Mouse (Mus musculus): ENCODE data around the gene Gnb1l. TPM values are rescaled to one million over a fixed set of nuclear protein-coding genes. Genes with fewer than 3 reads are reported as not detected.
A peak's percentile ranks its signal among the peaks of the same experiment; 100 is the strongest.

Gene Gnb1l
- polyA plus RNA-seq, 1 experiment from 2014 or later = 16.7 TPM

- Histone ChIP-seq H3K9ac (no peak overlapping the region), H3K4me3 (no peak overlapping the region), H3K36me3 (no peaks in the 10 kb centered on the region), H3K4me1 (replicated peaks) (peaks cover 7% of the 10 kb centered on the region), H3K27me3 (no peaks in the 10 kb centered on the region; the same call in 1 of the 2 replicates), H3K4me2 (no peak overlapping the region), H3K9me3 (no peaks in the 10 kb centered on the region), H3K27ac (replicated peaks) (no peak overlapping the region)
- no peak for ATAC-seq (ENCODE audit: low FRiP score, low read depth)
- WGBS = 4% methylated on average over 4 of the region's 4 CpGs
Measured at GRCm38 (mm10) chr16:18484386-18484785, 14.1 kb upstream of the Gnb1l start.

- Histone ChIP-seq H3K4me2 (no peak overlapping the region), H3K4me3 (no peak overlapping the region), H3K27me3 (no peaks in the 10 kb centered on the region; the same call in 1 of the 2 replicates), H3K4me1 (replicated peaks) (peaks cover 7% of the 10 kb centered on the region), H3K36me3 (no peaks in the 10 kb centered on the region), H3K9ac (no peak overlapping the region), H3K27ac (replicated peaks) (no peak overlapping the region), H3K9me3 (no peaks in the 10 kb centered on the region)
- ATAC-seq (ENCODE audit: low FRiP score, low read depth) = no peak
- WGBS = 11% methylated on average over 5 of the region's 5 CpGs
Measured at GRCm38 (mm10) chr16:18484794-18485435, 13.6 kb upstream of the Gnb1l start.

GRCm38 (mm10) chr16:18486126-18486525 is 12.4 kb upstream of the Gnb1l start:
- H3K4me3 ChIP-seq = no peak overlapping the region
- no peaks in the 10 kb centered on the region for H3K36me3 ChIP-seq
- peaks cover 7% of the 10 kb centered on the region for H3K4me1 ChIP-seq (replicated peaks)
- no peaks in the 10 kb centered on the region for H3K9me3 ChIP-seq
- no peak overlapping the region for H3K4me2 ChIP-seq
- no peak overlapping the region for H3K27ac ChIP-seq (replicated peaks)
- 97% methylated on average over 2 of the region's 2 CpGs for WGBS
- no peak overlapping the region for H3K9ac ChIP-seq
- ATAC-seq (ENCODE audit: low FRiP score, low read depth) = no peak
- 0 out of 2 replicates have a peak, but pooled peaks cover 2% of the 10 kb centered on the region for H3K27me3 ChIP-seq

GRCm38 (mm10) chr16:18490281-18490680 is 8.2 kb upstream of the Gnb1l start:
- H3K4me2 ChIP-seq = no peak overlapping the region
- 90% methylated on average over 3 of the region's 3 CpGs for WGBS
- ATAC-seq (ENCODE audit: low FRiP score, low read depth) = no peak

GRCm38 (mm10) chr16:18490894-18491293 is 7.6 kb upstream of the Gnb1l start:
- Histone ChIP-seq H3K9ac (no peak overlapping the region), H3K4me2 (no peak overlapping the region), H3K36me3 (no peaks in the 10 kb centered on the region), H3K27me3 (0 out of 2 replicates have a peak, but pooled peaks cover 2% of the 10 kb centered on the region), H3K4me3 (no peak overlapping the region), H3K4me1 (replicated peaks) (no peaks in the 10 kb centered on the region), H3K27ac (replicated peaks) (no peak overlapping the region), H3K9me3 (no peaks in the 10 kb centered on the region)
- ATAC-seq (ENCODE audit: low FRiP score, low read depth) = no peak
- WGBS = 64% methylated on average over 1 of the region's 1 CpGs

More at GRCm38 (mm10) chr16:18490281-18490680, 8.2 kb upstream of the Gnb1l start:
- Histone ChIP-seq H3K4me1 (replicated peaks) (no peaks in the 10 kb centered on the region), H3K9ac (no peak overlapping the region), H3K9me3 (no peaks in the 10 kb centered on the region), H3K27ac (replicated peaks) (no peak overlapping the region), H3K27me3 (0 out of 2 replicates have a peak, but pooled peaks cover 2% of the 10 kb centered on the region), H3K4me3 (no peak overlapping the region), H3K36me3 (no peaks in the 10 kb centered on the region)

- peaks cover 13% of the 10 kb centered on the region for H3K36me3 ChIP-seq
- no peak for ATAC-seq (ENCODE audit: low FRiP score, low read depth)
- peaks cover 24% of the 10 kb centered on the region for H3K4me1 ChIP-seq (replicated peaks)
- 6% methylated on average over 6 of the region's 6 CpGs for WGBS
- H3K27ac ChIP-seq (replicated peaks) = peak overlapping the region; percentile 88
- H3K4me3 ChIP-seq = peak overlapping the region; percentile 75
- no peaks in the 10 kb centered on the region for H3K27me3 ChIP-seq
- H3K9ac ChIP-seq = peak overlapping the region; percentile 81
- H3K4me2 ChIP-seq = peak overlapping the region; percentile 80
- H3K9me3 ChIP-seq = no peaks in the 10 kb centered on the region
Measured at GRCm38 (mm10) chr16:18497865-18498515, 523 bp upstream of the Gnb1l start.

GRCm38 (mm10) chr16:18498996-18499395 is 483 bp downstream of the Gnb1l start:
- ATAC-seq (ENCODE audit: low FRiP score, low read depth) = no peak; the same call in 1 of the 2 replicates
- peaks cover 14% of the 10 kb centered on the region for H3K36me3 ChIP-seq
- 1% methylated on average over 24 of the region's 24 CpGs for WGBS
- H3K4me1 ChIP-seq (replicated peaks) = peaks cover 24% of the 10 kb centered on the region
- H3K9me3 ChIP-seq = no peaks in the 10 kb centered on the region
- H3K4me2 ChIP-seq = peak overlapping the region; percentile 80
- H3K27ac ChIP-seq (replicated peaks) = peak overlapping the region; percentile 88
- peak overlapping the region; percentile 81 for H3K9ac ChIP-seq
- H3K27me3 ChIP-seq = no peaks in the 10 kb centered on the region
- H3K4me3 ChIP-seq = peak overlapping the region; percentile 75

GRCm38 (mm10) chr16:18501531-18501930 is 3.0 kb downstream of the Gnb1l start:
- H3K4me2 ChIP-seq = no peak overlapping the region
- WGBS = 96% methylated on average over 6 of the region's 6 CpGs
- ATAC-seq (ENCODE audit: low FRiP score, low read depth) = no peak
- H3K9me3 ChIP-seq = no peaks in the 10 kb centered on the region
- no peaks in the 10 kb centered on the region for H3K27me3 ChIP-seq
- no peak overlapping the region for H3K27ac ChIP-seq (replicated peaks)
- H3K4me3 ChIP-seq = no peak overlapping the region
- H3K4me1 ChIP-seq (replicated peaks) = peaks cover 24% of the 10 kb centered on the region
- no peak overlapping the region for H3K9ac ChIP-seq
- peaks cover 20% of the 10 kb centered on the region for H3K36me3 ChIP-seq

GRCm38 (mm10) chr16:18503566-18504342 is 5.2 kb downstream of the Gnb1l start:
- peaks cover 20% of the 10 kb centered on the region for H3K36me3 ChIP-seq
- no peak overlapping the region for H3K27ac ChIP-seq (replicated peaks)
- H3K27me3 ChIP-seq = no peaks in the 10 kb centered on the region
- H3K4me1 ChIP-seq (replicated peaks) = peaks cover 17% of the 10 kb centered on the region
- 93% methylated on average over 14 of the region's 14 CpGs for WGBS
- no peak for ATAC-seq (ENCODE audit: low FRiP score, low read depth)
- H3K4me3 ChIP-seq = no peak overlapping the region
- no peak overlapping the region for H3K9ac ChIP-seq
- no peaks in the 10 kb centered on the region for H3K9me3 ChIP-seq
- no peak overlapping the region for H3K4me2 ChIP-seq

GRCm38 (mm10) chr16:18506524-18507199 is 8.1 kb downstream of the Gnb1l start:
- Histone ChIP-seq H3K27me3 (no peaks in the 10 kb centered on the region), H3K27ac (replicated peaks) (no peak overlapping the region), H3K4me1 (replicated peaks) (no peaks in the 10 kb centered on the region), H3K36me3 (peaks cover 12% of the 10 kb centered on the region; the same call in 1 of the 2 replicates), H3K4me2 (no peak overlapping the region), H3K9me3 (no peaks in the 10 kb centered on the region), H3K4me3 (no peak overlapping the region), H3K9ac (no peak overlapping the region)
- WGBS = 91% methylated on average over 3 of the region's 3 CpGs
- no peak for ATAC-seq (ENCODE audit: low FRiP score, low read depth)

GRCm38 (mm10) chr16:18507200-18507549 is 8.7 kb downstream of the Gnb1l start:
- 0 out of 2 replicates have a peak, but pooled peaks cover 7% of the 10 kb centered on the region for H3K36me3 ChIP-seq
- 73% methylated on average over 1 of the region's 1 CpGs for WGBS
- no peak overlapping the region for H3K9ac ChIP-seq
- H3K27me3 ChIP-seq = no peaks in the 10 kb centered on the region
- no peaks in the 10 kb centered on the region for H3K4me1 ChIP-seq (replicated peaks)
- H3K4me2 ChIP-seq = no peak overlapping the region
- H3K9me3 ChIP-seq = no peaks in the 10 kb centered on the region
- no peak overlapping the region for H3K27ac ChIP-seq (replicated peaks)
- no peak for ATAC-seq (ENCODE audit: low FRiP score, low read depth)
- no peak overlapping the region for H3K4me3 ChIP-seq

Measured in hindbrain, embryonic 15.5 days (tissue).